Mouse (Mus musculus): ENCODE measurements around the gene Nabp2. TPM values are rescaled to one million over a fixed set of nuclear protein-coding genes. Genes with fewer than 3 reads are reported as not detected.

Nabp2 gene
- polyA plus RNA-seq (2012) = 226 and 249 TPM in 2 replicates

GRCm38 (mm10) chr10:128411211-128412054, at the start of gene Nabp2, which contains the start of gene Rnf41:
Gene Nabp2, minus strand, starts transcription at chr10:128411492.
Gene Rnf41, plus strand, starts transcription at chr10:128411657.
- TF ChIP-seq GATA1 (IDR thresholded peaks at IDR 0.05; ENCODE audit: low read length) = no peak

GRCm38 (mm10) chr10:128460270-128460630, 49.0 kb upstream of the Nabp2 start:
- TF ChIP-seq GATA1 (IDR thresholded peaks at IDR 0.05; ENCODE audit: low read length) = no peak

GRCm38 (mm10) chr10:128459409-128460269, 48.3 kb upstream of the Nabp2 start:
- TF ChIP-seq GATA1 (IDR thresholded peaks at IDR 0.05; ENCODE audit: low read length) = no peak

- no peak for TF ChIP-seq GATA1 (IDR thresholded peaks at IDR 0.05; ENCODE audit: low read length)
Observed at GRCm38 (mm10) chr10:128458719-128459408, 47.6 kb upstream of the Nabp2 start, which contains the start of gene Smarcc2. Gene Smarcc2, plus strand, starts transcription at chr10:128459248.

GRCm38 (mm10) chr10:128458348-128458718, 47.0 kb upstream of the Nabp2 start:
- no peak for TF ChIP-seq GATA1 (IDR thresholded peaks at IDR 0.05; ENCODE audit: low read length)

- no peak for TF ChIP-seq GATA1 (IDR thresholded peaks at IDR 0.05; ENCODE audit: low read length)
Observed at GRCm38 (mm10) chr10:128457676-128458075, 46.4 kb upstream of the Nabp2 start.

- TF ChIP-seq GATA1 (IDR thresholded peaks at IDR 0.05; ENCODE audit: low read length) = no peak
Observed at GRCm38 (mm10) chr10:128455280-128455679, 44.0 kb upstream of the Nabp2 start.

GRCm38 (mm10) chr10:128454471-128454870, 43.2 kb upstream of the Nabp2 start:
- no peak for TF ChIP-seq GATA1 (IDR thresholded peaks at IDR 0.05; ENCODE audit: low read length)

- no peak for TF ChIP-seq GATA1 (IDR thresholded peaks at IDR 0.05; ENCODE audit: low read length)
Observed at GRCm38 (mm10) chr10:128451014-128451413, 39.7 kb upstream of the Nabp2 start.

- no peak for TF ChIP-seq GATA1 (IDR thresholded peaks at IDR 0.05; ENCODE audit: low read length)
Observed at GRCm38 (mm10) chr10:128445407-128445806, 34.1 kb upstream of the Nabp2 start.

GRCm38 (mm10) chr10:128444354-128444753, 33.1 kb upstream of the Nabp2 start:
- TF ChIP-seq GATA1 (IDR thresholded peaks at IDR 0.05; ENCODE audit: low read length) = no peak

- no peak for TF ChIP-seq GATA1 (IDR thresholded peaks at IDR 0.05; ENCODE audit: low read length)
Observed at GRCm38 (mm10) chr10:128442718-128443117, 31.4 kb upstream of the Nabp2 start.

GRCm38 (mm10) chr10:128441324-128442119, 30.2 kb upstream of the Nabp2 start:
- no peak for TF ChIP-seq GATA1 (IDR thresholded peaks at IDR 0.05; ENCODE audit: low read length)

GRCm38 (mm10) chr10:128440407-128440806, 29.1 kb upstream of the Nabp2 start:
- no peak for TF ChIP-seq GATA1 (IDR thresholded peaks at IDR 0.05; ENCODE audit: low read length)

Measured in G1E-ER4 (cell line).